Mouse (Mus musculus): ENCODE measurements around the gene Cers3.

DNA sequence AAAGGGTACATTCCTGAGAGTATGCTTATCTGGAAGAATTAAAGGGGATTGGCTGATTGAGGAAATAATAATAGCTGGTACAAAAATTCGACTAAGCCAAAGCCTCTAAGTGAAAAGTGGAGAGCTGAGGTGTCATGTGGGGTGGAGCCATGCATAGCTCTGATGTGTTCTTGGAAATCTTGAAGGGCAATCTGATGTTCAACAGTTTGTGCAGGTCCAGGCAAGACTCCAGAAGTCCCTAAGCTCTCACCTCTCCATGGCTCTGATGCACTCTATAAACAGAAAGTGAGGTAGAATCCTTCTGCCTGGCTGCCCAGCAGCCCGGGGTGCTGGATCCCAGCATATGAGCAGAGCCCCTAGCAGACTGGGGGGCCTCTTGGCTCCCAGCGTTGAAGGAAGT, 27.4 kb downstream of the Cers3 start:
- TF ChIP-seq CTCF (IDR thresholded peaks at IDR 0.05; ENCODE audit: low read depth, low read length) (no peak), EP300 (IDR thresholded peaks at IDR 0.05; ENCODE audit: insufficient read depth, low read depth, low read length) (no peak)

Data from ES-Bruce4 (cell line).